Mouse (Mus musculus) left cerebral cortex, postnatal 4 days (tissue): ENCODE measurements around the gene Asb17. TPM values are rescaled to one million over a fixed set of nuclear protein-coding genes. Genes with fewer than 3 reads are reported as not detected.
"Not testable (repeated sequence)": the region's sequence is repeated elsewhere in the genome, so short reads cannot be mapped to it uniquely, and the experiment has no call there.

Source experiments
- DNase-seq: peaks from one replicate; pipeline ENCODE4 v3.0.0-alpha.2; 2022
- intact Hi-C: fragments of 180-260 bp; cut with DNase I; formaldehyde crosslinking; loops from one replicate; pipeline ENCODE4 v1.15.1; 2025
- total RNA-seq, 2 experiments: library from RNA; stranded (reverse); gene quantifications; 2 replicates each; pipeline ENCODE4 v1.2.3; 2021

Gene Asb17
- total RNA-seq, result not detected

DNA sequence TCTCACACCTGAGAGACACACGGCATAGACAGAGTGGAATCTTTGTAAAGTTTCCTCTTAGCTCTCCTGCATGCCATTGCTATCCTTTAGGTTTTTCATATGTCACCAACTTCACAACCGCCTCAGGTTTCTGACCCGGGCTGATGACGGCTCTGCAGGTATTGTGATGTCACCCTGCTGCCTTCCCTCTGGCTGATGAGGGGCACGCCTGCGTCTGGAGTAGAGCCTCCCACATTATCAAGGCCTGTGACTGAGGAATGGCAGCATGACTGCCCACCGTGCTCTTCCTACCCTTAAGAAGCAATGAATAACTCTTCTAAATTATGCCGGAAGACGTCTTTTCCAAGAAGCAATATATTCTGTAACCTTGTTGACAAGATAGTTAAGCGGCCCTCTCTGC lies at the start of gene Asb17:
Asb17 (plus strand) TSS at position 180 of the 400 bp plus-strand sequence.
- intact Hi-C loops, result no loop called here
- no peak for DNase-seq

DNA sequence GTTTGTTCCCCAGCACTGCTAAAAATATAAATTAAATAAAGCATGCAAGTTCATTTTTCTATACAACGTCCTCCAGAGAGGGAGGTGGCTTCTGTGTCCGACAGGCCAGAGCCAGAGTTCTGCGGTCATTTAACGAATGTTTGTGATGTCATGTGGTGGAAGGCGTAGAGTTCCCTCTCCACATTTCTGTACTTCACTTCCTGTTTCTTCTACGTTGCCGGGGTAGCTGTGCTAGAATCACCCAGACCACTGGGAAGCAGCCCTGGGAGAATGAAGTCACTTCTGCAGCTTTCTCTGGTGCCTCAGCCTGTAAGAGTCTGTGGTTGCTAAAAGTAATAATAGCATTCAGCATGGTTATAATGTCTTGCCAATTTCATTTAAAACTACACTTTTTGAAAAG lies 46.4 kb upstream of the Asb17 start:
- intact Hi-C loops, result no loop called here
- no peak for DNase-seq

DNA sequence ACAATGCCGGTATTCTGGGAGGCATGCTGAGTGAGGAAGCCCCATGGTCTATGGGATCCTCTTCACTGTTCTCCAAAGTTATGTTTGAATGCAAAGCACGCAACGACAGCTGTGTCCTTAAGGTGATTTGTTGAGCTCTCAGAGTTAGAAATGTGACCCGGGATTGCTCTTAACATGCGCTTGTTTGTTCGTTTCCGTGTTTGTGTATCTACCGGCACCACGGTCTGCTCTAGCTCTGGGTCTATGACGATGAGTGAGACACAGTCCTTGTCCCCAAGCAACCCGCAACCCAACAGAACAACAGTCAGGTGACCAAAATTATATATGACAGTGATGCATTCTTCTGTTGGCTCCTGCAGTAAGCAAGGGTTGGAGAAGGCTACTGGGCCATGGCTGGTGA lies 44.4 kb upstream of the Asb17 start:
- intact Hi-C loops, result loop anchor here (10.0 kb wide), 1 partner anchor 125 kb away; no protein-coding TSS in a partner anchor
- no peak for DNase-seq

DNA sequence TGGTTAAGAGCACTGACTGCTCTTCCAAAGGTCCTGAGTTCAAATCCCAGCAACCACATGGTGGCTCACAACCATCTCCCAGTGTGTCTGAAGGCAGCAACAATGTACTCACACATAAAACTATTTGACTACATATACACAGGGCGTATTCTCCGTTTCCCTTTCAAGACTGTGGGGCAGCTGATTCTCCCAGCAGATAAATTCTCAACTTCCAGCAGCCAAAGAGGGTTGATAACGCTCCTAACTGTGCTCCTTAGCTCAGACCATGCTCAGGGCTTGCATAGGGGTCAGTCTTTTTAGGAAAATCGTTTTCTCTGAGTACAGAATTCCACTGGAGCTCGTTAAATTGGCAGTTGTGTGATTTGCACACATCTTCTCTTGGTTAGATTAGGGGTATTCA lies 43.3 kb upstream of the Asb17 start:
- intact Hi-C loops, result loop anchor here (10.0 kb wide), 1 partner anchor 126 kb away; no protein-coding TSS in a partner anchor

DNA sequence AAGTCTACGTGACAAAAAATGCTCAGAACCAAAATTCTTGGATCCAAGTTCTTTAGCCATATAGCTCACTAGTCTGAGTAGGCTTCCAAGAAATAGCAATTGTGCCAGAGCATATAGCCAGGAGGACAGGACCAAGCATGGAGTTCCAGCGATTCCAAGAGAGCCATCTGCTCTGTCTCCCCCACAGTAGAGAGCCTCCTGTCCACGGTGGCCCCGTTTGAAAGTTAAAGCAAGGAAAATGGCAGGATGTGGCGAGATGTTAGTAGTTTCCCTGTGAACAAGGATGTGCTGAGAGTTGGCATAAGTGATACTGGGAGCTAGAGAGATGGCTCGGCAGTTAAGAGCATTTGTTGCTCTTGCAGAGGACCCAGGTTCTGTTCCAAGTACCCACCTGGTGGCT lies 42.5 kb upstream of the Asb17 start:
- no peak for DNase-seq
- intact Hi-C loops, result loop anchor here (10.0 kb wide), 1 partner anchor 127 kb away; no protein-coding TSS in a partner anchor

More for the DNA sequence above, 43.3 kb upstream of the Asb17 start:
- DNase-seq, result no peak

DNA sequence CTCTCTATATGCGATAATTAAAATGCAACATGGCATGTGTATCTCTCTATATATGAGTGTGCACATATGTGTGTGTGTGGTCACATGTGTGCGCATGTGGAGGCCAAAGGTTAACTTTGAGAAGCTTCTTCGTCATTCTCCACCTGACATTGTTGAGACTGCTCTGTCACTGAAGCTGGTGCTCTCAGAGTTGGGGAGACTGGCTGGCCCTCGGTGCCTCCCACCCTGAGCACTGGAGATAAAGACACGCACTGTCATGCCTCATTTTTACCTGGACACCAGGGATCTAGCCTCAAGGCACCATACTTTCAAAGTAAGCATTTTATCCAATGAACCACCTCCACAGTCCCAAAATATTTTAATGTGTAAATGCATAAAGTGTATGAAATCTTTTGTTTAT lies 41.4 kb upstream of the Asb17 start:
- intact Hi-C loops, result loop anchor here (10.0 kb wide), 1 partner anchor 128 kb away; no protein-coding TSS in a partner anchor
- no peak for DNase-seq

DNA sequence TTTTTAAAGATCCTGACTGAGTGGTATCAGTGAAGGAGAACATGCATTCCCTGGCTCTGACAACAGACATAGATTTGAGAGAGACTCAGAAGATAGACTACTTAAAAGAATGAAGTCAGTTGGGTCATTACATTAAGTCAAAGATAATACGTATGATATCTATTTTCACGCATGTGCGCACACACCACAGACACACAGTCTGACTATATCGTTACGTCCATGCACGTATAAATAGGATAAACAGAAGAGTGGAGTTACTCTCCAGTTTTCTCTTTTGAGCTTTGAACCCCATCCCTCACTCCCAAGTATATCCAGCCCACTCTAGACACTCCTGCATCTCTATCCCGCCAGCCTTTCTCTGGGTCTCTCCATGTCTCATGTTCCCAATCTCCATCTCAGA lies 40.0 kb upstream of the Asb17 start:
- intact Hi-C loops, result loop anchor here (10.0 kb wide), 1 partner anchor 129 kb away; no protein-coding TSS in a partner anchor
- no peak for DNase-seq

DNA sequence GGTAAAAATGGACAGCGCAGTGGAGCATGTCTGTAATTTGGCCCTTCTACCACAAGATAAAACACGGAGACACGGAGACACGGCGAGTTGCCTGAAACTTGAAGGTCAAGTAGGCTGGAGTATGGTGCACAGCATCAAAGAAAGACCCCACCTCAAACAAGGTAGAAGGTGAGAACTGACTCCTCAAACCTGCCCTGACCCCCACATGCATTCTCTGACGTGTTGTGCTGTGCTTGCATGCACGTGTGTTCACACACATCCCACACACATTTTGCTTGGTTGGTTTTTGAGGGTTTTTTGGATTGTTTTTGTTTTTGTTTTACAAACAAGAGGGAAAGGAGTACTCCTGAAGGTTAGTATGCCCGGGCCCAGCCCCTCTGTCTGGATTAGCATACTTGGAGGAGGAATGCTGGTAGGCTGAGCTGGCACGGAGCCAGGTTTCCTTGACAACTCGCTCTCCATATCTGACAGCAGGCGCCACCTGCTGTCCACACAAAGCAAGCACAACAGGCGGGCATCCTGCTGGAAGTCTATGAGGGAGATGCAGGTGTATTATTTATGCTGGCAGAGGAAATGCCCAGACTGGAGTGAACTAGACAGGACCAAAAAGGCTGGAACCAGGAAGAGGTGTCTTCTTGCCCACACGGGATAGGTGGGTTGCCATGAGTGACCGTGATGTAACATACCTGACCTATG lies 37.8 kb upstream of the Asb17 start:
- DNase-seq, result peak; percentile 98
- intact Hi-C loops, result loop anchor here (10.0 kb wide), 1 partner anchor 131 kb away; no protein-coding TSS in a partner anchor

DNA sequence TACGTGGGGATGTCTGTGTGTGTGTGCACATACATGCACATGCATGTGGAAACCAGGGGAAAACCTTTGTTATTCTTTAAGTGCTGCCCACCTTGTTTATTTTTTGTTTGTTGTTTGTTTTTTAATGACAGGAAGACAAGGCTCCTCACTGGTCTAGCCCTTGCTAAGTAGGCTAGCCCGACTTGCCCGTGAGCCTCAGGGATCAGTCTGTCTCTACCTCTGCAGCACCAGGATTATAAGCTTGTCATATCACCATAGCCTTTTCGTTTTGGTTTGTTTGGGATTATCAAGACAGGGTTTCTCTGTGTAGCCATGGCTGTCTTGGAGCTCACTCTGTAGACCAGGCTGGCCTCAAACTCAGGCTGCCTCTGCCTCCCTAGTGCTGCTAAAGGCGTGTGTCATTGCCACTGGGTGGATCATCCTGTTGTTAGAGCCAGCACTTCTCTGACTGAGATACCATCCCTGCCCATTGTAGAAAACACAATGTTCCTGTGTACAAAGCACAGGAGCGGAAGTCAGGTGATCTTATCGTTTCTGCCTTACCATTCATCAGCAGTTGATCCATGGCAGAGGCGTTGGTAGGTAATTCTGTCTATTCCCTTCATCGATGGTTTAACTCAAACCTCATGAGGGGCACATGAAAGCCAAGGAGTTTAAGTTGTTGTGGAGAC lies 37.1 kb upstream of the Asb17 start:
- DNase-seq, result no peak
- intact Hi-C loops, result loop anchor here (10.0 kb wide), 1 partner anchor 132 kb away; no protein-coding TSS in a partner anchor

DNA sequence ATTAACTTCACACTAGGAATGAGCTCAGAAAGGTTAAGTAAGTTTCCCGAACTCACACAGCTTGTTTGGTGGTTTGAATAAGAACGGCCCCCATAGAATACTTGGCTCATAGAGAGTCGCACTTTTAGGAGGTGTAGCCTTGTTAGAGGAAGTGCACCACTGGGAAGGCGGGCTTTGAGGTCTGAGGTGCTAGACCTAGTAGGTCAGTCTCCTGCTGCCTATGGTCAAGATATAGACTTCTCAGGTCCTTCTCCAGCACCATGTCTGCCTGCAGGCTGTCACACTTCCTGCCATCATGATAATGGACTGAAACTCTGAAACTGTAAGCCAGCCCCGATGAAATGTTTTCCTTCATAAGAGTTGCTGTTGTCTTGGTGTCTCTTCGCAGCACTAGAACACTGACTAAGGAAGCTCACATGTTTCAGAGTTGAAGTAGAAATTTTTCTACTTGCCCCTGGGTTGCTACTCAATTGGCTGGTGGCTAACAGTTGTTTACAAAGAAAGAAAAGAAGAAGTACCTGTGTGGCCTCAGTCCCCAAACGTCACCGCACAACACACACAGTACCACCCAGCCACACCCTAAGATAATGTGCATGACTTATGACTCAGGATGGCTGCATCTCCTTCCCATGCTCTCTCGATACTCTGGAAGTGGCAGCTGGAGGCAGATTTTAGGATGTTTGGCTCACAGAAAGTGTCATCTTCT lies 36.4 kb upstream of the Asb17 start:
- intact Hi-C loops, result loop anchor here (10.0 kb wide), 1 partner anchor 133 kb away; no protein-coding TSS in a partner anchor
- DNase-seq, result no peak

DNA sequence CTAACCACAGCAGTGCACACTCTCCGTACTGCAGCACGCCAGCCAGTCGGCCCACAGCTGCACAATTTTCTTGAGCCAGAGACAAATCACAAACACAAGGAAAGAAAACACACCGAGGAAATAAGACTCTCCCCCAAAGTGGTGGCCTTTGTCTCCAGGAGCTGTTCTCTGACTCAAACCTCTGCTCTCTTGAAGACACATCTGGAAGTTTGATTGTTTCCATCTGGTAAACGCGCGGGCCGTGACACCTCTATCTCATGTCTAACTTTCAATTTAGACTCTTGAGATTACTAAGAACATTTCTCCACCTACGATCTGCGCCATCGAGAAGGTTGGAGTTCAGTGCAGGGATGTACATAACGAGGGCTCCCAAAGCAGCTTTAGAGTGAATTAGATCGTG lies 35.6 kb upstream of the Asb17 start:
- intact Hi-C loops, result loop anchor here (10.0 kb wide), 1 partner anchor 134 kb away; no protein-coding TSS in a partner anchor
- no peak for DNase-seq

DNA sequence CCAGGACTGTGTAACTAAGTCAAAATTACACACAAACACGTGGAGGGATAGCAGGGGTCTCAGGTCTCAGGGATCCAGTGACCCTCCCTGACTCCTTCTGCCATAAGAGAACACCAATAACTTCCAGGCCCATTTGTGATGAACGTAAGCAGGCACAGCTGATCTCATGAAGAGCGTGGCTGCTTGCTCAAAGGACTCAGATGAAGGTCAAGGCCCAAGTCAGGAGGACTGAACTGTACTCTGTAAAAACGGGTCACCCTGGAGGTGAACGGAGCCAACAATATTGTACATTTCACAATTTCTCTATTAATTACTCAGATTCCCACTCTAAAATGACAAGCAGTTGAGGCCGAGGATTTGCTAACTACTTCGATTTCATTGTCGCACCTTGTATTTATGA lies 30.0 kb upstream of the Asb17 start:
- no peak for DNase-seq
- intact Hi-C loops, result no loop called here

DNA sequence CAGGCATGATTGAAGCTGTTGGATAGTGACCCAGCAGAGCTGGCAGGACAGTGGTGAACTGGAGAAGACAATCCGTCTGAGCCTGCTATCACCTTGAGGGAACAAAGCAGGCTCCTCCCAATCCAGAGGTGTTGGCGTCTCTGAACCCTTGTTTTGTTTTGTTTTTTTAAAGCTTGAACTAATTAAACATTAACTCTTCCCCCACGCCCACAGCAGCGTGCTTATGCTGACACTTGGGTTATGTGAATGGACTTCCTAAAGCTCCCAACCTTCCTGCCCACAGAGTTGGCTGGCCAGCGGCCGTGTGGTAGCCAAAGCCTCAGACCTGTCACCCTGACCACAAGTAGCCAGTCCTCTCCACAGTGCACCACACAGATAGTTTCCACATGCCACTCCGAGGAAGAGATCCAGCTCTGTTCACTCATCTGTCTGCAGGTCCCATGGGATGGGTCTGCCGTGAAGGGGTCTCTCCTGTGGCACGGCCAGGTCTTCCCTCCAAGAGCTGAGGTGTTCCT lies 26.6 kb upstream of the Asb17 start:
- DNase-seq, result no peak
- intact Hi-C loops, result no loop called here

DNA sequence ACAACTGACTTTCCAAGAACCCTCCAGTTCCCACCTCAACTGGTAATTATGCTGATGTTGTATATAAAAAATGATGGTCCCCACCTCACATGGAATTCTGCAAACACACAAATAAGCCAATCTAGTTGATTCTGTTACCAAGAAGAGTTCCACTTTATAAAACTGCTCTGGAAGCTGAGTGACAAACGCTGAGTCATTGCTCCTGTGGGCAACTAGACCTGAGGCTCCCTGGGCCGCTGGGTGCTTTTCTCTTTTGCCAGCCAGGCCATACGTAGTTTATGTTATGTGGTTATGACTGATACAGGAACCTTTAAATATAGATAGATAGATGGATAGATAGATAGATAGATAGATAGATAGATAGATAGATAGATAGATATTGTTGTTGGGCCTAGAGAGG lies 25.3 kb upstream of the Asb17 start:
- intact Hi-C loops, result no loop called here

DNA sequence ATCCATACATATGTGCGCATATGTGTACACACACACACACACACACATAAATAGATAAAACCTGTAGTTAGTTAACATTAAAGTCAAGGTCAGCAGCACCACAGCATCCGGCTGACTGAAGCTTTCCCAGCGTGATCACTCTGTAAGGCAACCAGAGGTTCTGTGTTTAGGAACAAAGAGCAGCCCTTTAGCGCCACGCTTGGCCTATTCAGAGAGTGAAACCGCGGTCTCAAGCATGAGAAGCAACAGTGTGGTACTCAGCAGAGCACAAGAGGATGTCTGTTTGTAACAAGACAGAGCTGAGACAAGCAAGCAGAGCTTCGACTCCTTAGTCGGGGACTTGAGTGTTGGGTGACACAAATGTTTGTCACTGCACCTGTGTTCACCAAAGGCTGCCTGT lies 24.6 kb upstream of the Asb17 start:
- no peak for DNase-seq
- intact Hi-C loops, result no loop called here

More for the DNA sequence above, 25.3 kb upstream of the Asb17 start:
- no peak for DNase-seq

DNA sequence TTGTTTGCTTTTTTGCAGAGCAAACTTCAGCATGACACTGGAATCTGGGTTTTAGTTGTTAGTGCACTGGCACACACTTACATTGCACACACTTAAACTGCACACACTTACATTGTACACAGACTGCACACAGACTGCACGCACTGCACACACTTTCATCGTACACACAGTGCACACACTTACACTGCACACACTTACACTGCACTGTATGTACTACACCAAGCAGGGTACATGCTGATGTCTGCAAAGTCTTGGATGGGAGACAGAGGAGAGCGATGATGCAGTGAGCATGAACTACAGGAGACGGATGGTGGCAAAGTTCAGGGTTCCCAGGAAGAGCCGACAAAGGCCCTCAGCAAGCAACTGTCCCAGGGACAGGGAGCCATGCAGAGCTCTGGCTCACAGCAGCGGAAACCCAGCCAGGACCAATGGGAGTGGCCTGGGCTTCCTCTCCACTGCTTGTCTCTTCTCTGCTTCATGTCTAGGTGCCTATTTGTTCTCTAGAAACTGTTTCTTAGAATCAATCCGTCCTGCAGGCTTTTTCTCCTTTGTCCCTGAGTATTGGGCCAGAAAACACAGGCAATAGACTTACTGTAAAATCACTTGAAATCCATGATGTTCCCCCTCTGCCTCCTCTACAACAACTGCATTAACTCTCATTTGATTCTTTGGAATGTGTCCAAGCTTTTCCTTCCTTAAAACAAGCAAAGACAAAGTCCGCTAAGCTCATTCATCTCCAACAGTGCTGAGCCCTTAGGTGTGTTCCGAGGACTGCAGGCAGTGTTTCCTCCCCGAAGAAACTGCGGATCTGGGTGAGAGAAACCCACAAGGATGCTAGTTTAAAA lies 20.1 kb upstream of the Asb17 start:
- intact Hi-C loops, result no loop called here
- peak; percentile 17 for DNase-seq

DNA sequence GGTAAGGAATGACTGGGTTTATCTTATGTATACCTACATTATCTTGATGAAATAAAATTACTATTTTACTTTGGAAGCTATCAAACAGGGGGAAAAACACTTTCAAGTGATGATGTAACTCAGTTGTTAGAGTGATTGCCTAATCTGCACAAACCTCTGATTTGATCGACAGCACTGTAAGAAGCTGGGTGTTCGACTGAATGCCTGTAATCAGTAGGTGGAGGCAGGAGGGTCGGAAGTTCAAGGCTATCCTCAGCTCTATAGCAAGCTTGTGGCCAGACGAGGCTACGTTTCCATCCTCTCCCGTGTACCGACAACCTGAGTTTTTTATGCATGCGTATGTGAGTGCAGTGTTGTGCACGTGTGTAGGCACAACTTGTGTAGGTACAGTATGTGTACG lies 18.8 kb upstream of the Asb17 start:
- intact Hi-C loops, result no loop called here
- DNase-seq, result no peak

DNA sequence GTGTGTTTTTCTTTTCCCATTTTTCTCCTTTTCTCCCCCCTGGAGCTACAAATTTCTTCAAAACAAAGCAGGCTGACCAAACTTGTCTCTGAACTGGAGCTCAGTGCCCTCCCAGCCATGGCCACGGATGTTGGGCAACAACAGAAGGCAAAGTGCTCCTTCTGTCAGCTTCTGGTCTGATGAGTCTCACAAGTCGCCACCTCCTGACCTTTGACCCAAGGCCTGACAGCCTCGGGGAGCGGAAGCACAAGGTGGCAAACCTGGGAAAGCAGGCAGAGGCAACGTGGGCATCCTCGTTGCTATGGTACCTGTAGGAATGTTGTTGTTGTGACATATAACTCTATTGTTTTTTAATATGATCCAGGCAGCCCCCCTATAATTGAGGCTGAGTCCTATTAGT lies 17.4 kb upstream of the Asb17 start:
- no peak for DNase-seq
- intact Hi-C loops, result no loop called here

DNA sequence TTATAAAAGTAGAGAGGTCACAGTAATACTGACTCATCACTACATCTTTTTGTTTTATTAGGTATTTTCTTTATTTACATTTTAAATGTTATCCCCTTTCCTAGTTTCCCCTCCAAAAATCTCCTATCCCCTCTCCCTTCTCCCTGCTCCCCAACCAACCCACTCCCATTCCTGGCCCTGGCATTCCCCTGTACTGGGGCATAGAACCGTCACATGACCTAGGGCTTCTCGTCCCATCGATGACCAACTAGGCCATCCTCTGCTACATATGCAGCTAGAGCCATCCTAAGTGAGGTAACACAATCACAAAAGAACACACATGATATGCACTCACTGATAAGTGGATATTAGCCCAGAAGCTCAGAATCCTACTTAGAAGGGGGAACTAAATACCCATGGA lies 14.2 kb upstream of the Asb17 start:
- intact Hi-C loops, DNase-seq: not testable (repeated sequence)
